Mouse (Mus musculus): ENCODE results near the gene Cnot6.

Cnot6 gene

GRCm38 (mm10) chr11:49712555-49713335 lies at the start of gene Cnot6:
Cnot6 (minus strand) TSS chr11:49712723.
- peak; percentile 98 for DNase-seq (ENCODE audit: low spot score)

GRCm38 (mm10) chr11:49761130-49761529 lies 48.6 kb upstream of the Cnot6 start:
- no peak for DNase-seq (ENCODE audit: low spot score)

GRCm38 (mm10) chr11:49758096-49758495 lies 45.6 kb upstream of the Cnot6 start:
- no peak for DNase-seq (ENCODE audit: low spot score)

- DNase-seq (ENCODE audit: low spot score), result no peak
These were observed 42.6 kb upstream of the Cnot6 start for GRCm38 (mm10) chr11:49754958-49755665.

- no peak for DNase-seq (ENCODE audit: low spot score)
These were observed 34.2 kb upstream of the Cnot6 start for GRCm38 (mm10) chr11:49746756-49747155.

- DNase-seq (ENCODE audit: low spot score), result no peak
These were observed 33.3 kb upstream of the Cnot6 start for GRCm38 (mm10) chr11:49745839-49746238.

GRCm38 (mm10) chr11:49744981-49745380 lies 32.5 kb upstream of the Cnot6 start:
- DNase-seq (ENCODE audit: low spot score), result no peak

GRCm38 (mm10) chr11:49743634-49744033 lies 31.1 kb upstream of the Cnot6 start:
- DNase-seq (ENCODE audit: low spot score), result no peak

- no peak for DNase-seq (ENCODE audit: low spot score)
These were observed 29.7 kb upstream of the Cnot6 start for GRCm38 (mm10) chr11:49742248-49742647.

GRCm38 (mm10) chr11:49739776-49740175 lies 27.3 kb upstream of the Cnot6 start:
- DNase-seq (ENCODE audit: low spot score), result no peak

- DNase-seq (ENCODE audit: low spot score), result no peak
These were observed 26.3 kb upstream of the Cnot6 start for GRCm38 (mm10) chr11:49738659-49739406.

- no peak for DNase-seq (ENCODE audit: low spot score)
These were observed 25.1 kb upstream of the Cnot6 start for GRCm38 (mm10) chr11:49737625-49738024.

GRCm38 (mm10) chr11:49734771-49735170 lies 22.2 kb upstream of the Cnot6 start:
- no peak for DNase-seq (ENCODE audit: low spot score)

GRCm38 (mm10) chr11:49730275-49730948 lies 17.9 kb upstream of the Cnot6 start:
- DNase-seq (ENCODE audit: low spot score), result no peak

GRCm38 (mm10) chr11:49727877-49728276 lies 15.4 kb upstream of the Cnot6 start:
- DNase-seq (ENCODE audit: low spot score), result peak; percentile 66

GRCm38 (mm10) chr11:49726800-49727199 lies 14.3 kb upstream of the Cnot6 start:
- DNase-seq (ENCODE audit: low spot score), result no peak

- no peak for DNase-seq (ENCODE audit: low spot score)
These were observed 12.2 kb upstream of the Cnot6 start for GRCm38 (mm10) chr11:49724676-49725075.

GRCm38 (mm10) chr11:49723281-49723680 lies 10.8 kb upstream of the Cnot6 start:
- no peak for DNase-seq (ENCODE audit: low spot score)

- DNase-seq (ENCODE audit: low spot score), result no peak
These were observed 10.2 kb upstream of the Cnot6 start for GRCm38 (mm10) chr11:49722692-49723091.

- DNase-seq (ENCODE audit: low spot score), result no peak
These were observed 8.8 kb upstream of the Cnot6 start for GRCm38 (mm10) chr11:49721358-49721757.

- DNase-seq (ENCODE audit: low spot score), result no peak
These were observed 7.1 kb upstream of the Cnot6 start for GRCm38 (mm10) chr11:49719466-49720151.

All from layer of hippocampus, adult 11-12 months (tissue).